Mouse (Mus musculus): ENCODE data around the gene Actr2. TPM values are rescaled to one million over a fixed set of nuclear protein-coding genes. Genes with fewer than 3 reads are reported as not detected.

Actr2 gene
- polyA plus RNA-seq, 2 experiments, result 62.6 to 64.4 TPM

- no peaks in the 10 kb centered on the region for H3K27me3 ChIP-seq (ENCODE audit: control insufficient read depth, insufficient read depth, low read length)
- 19% methylated on average over 8 of the region's 8 CpGs for WGBS
- no peaks in the 10 kb centered on the region for H3K9me3 ChIP-seq (ENCODE audit: control insufficient read depth, low read length)
- peak overlapping the region; percentile 10; the same call in 1 of the 2 replicates for H3K4me2 ChIP-seq (replicated peaks; ENCODE audit: low read depth, low read length, severe bottlenecking)
- ATAC-seq (ENCODE audit: low FRiP score, low read depth), result peak; percentile 37; the same call in 1 of the 2 replicates
- H3K27ac ChIP-seq (replicated peaks; ENCODE audit: low read depth, low read length), result 0 out of 2 replicates have a peak overlapping the region, but pooled peaks have one; percentile 14
- H3K4me3 ChIP-seq (replicated peaks; ENCODE audit: low read length), result no peak overlapping the region
- TF ChIP-seq POLR2A (IDR thresholded peaks at IDR 0.05; ENCODE audit: borderline replicate concordance, extremely low read depth, insufficient read depth, insufficient read length), result no peak
- H3K36me3 ChIP-seq (ENCODE audit: control insufficient read depth, insufficient read depth, low read length), result no peaks in the 10 kb centered on the region
- DNase-seq (ENCODE audit: low spot score), result peak; percentile 49
- H3K4me1 ChIP-seq (ENCODE audit: control insufficient read depth, insufficient read depth, low read length), result peaks cover 31% of the 10 kb centered on the region
- H3K9ac ChIP-seq (ENCODE audit: low read depth, low read length, severe bottlenecking), result no peak overlapping the region
These were observed 74.0 kb downstream of the Actr2 start for GRCm38 (mm10) chr11:20038723-20039122.

GRCm38 (mm10) chr11:20037739-20038138 is 75.0 kb downstream of the Actr2 start:
- no peak overlapping the region for H3K4me2 ChIP-seq (replicated peaks; ENCODE audit: low read depth, low read length, severe bottlenecking)
- 83% methylated on average over 4 of the region's 4 CpGs for WGBS
- no peak for ATAC-seq (ENCODE audit: low FRiP score, low read depth)

GRCm38 (mm10) chr11:20035972-20036371 is 76.7 kb downstream of the Actr2 start:
- no peak for DNase-seq (ENCODE audit: low spot score)
- no peak overlapping the region for H3K4me3 ChIP-seq (replicated peaks; ENCODE audit: low read length)
- H3K27me3 ChIP-seq (ENCODE audit: control insufficient read depth, insufficient read depth, low read length), result no peaks in the 10 kb centered on the region
- no peak overlapping the region for H3K4me2 ChIP-seq (replicated peaks; ENCODE audit: low read depth, low read length, severe bottlenecking)
- H3K9me3 ChIP-seq (ENCODE audit: control insufficient read depth, low read length), result peaks cover 3% of the 10 kb centered on the region; the same call in 1 of the 2 replicates
- no peaks in the 10 kb centered on the region for H3K36me3 ChIP-seq (ENCODE audit: control insufficient read depth, insufficient read depth, low read length)
- TF ChIP-seq POLR2A (IDR thresholded peaks at IDR 0.05; ENCODE audit: borderline replicate concordance, extremely low read depth, insufficient read depth, insufficient read length), result no peak
- H3K27ac ChIP-seq (replicated peaks; ENCODE audit: low read depth, low read length), result no peak overlapping the region
- no peak overlapping the region for H3K9ac ChIP-seq (ENCODE audit: low read depth, low read length, severe bottlenecking)
- no peak for ATAC-seq (ENCODE audit: low FRiP score, low read depth)
- peaks cover 18% of the 10 kb centered on the region for H3K4me1 ChIP-seq (ENCODE audit: control insufficient read depth, insufficient read depth, low read length)
- 84% methylated on average over 7 of the region's 7 CpGs for WGBS

More at GRCm38 (mm10) chr11:20037739-20038138, 75.0 kb downstream of the Actr2 start:
- TF ChIP-seq POLR2A (IDR thresholded peaks at IDR 0.05; ENCODE audit: borderline replicate concordance, extremely low read depth, insufficient read depth, insufficient read length), result no peak
- no peak overlapping the region for H3K9ac ChIP-seq (ENCODE audit: low read depth, low read length, severe bottlenecking)
- DNase-seq (ENCODE audit: low spot score), result no peak
- H3K27me3 ChIP-seq (ENCODE audit: control insufficient read depth, insufficient read depth, low read length), result no peaks in the 10 kb centered on the region
- no peaks in the 10 kb centered on the region for H3K9me3 ChIP-seq (ENCODE audit: control insufficient read depth, low read length)
- no peak overlapping the region for H3K4me3 ChIP-seq (replicated peaks; ENCODE audit: low read length)
- no peaks in the 10 kb centered on the region for H3K36me3 ChIP-seq (ENCODE audit: control insufficient read depth, insufficient read depth, low read length)
- H3K4me1 ChIP-seq (ENCODE audit: control insufficient read depth, insufficient read depth, low read length), result peaks cover 31% of the 10 kb centered on the region
- no peak overlapping the region for H3K27ac ChIP-seq (replicated peaks; ENCODE audit: low read depth, low read length)

- Histone ChIP-seq H3K4me1 (ENCODE audit: control insufficient read depth, insufficient read depth, low read length) (peaks cover 18% of the 10 kb centered on the region), H3K9me3 (ENCODE audit: control insufficient read depth, low read length) (peaks cover 3% of the 10 kb centered on the region; the same call in 1 of the 2 replicates), H3K4me3 (replicated peaks; ENCODE audit: low read length) (no peak overlapping the region), H3K27me3 (ENCODE audit: control insufficient read depth, insufficient read depth, low read length) (no peaks in the 10 kb centered on the region), H3K4me2 (replicated peaks; ENCODE audit: low read depth, low read length, severe bottlenecking) (no peak overlapping the region), H3K9ac (ENCODE audit: low read depth, low read length, severe bottlenecking) (no peak overlapping the region), H3K27ac (replicated peaks; ENCODE audit: low read depth, low read length) (no peak overlapping the region), H3K36me3 (ENCODE audit: control insufficient read depth, insufficient read depth, low read length) (no peaks in the 10 kb centered on the region)
- ATAC-seq (ENCODE audit: low FRiP score, low read depth) (no peak), DNase-seq (ENCODE audit: low spot score) (no peak)
- WGBS, result 58% methylated on average over 11 of the region's 11 CpGs
- TF ChIP-seq POLR2A (IDR thresholded peaks at IDR 0.05; ENCODE audit: borderline replicate concordance, extremely low read depth, insufficient read depth, insufficient read length), result no peak
These were observed 77.3 kb downstream of the Actr2 start for GRCm38 (mm10) chr11:20035343-20035928.

GRCm38 (mm10) chr11:20034337-20034947 is 78.3 kb downstream of the Actr2 start:
- 48% methylated on average over 14 of the region's 14 CpGs for WGBS
- no peak overlapping the region for H3K27ac ChIP-seq (replicated peaks; ENCODE audit: low read depth, low read length)

More at GRCm38 (mm10) chr11:20034337-20034947, 78.3 kb downstream of the Actr2 start:
- no peaks in the 10 kb centered on the region for H3K27me3 ChIP-seq (ENCODE audit: control insufficient read depth, insufficient read depth, low read length)
- H3K9me3 ChIP-seq (ENCODE audit: control insufficient read depth, low read length), result peaks cover 3% of the 10 kb centered on the region; the same call in 1 of the 2 replicates
- no peak overlapping the region for H3K4me3 ChIP-seq (replicated peaks; ENCODE audit: low read length)
- TF ChIP-seq POLR2A (IDR thresholded peaks at IDR 0.05; ENCODE audit: borderline replicate concordance, extremely low read depth, insufficient read depth, insufficient read length), result no peak
- H3K4me2 ChIP-seq (replicated peaks; ENCODE audit: low read depth, low read length, severe bottlenecking), result no peak overlapping the region
- DNase-seq (ENCODE audit: low spot score) (no peak), ATAC-seq (ENCODE audit: low FRiP score, low read depth) (no peak)
- H3K4me1 ChIP-seq (ENCODE audit: control insufficient read depth, insufficient read depth, low read length), result peaks cover 12% of the 10 kb centered on the region
- no peak overlapping the region for H3K9ac ChIP-seq (ENCODE audit: low read depth, low read length, severe bottlenecking)
- no peaks in the 10 kb centered on the region for H3K36me3 ChIP-seq (ENCODE audit: control insufficient read depth, insufficient read depth, low read length)

All from limb, embryonic 14.5 days (tissue).